Mouse (Mus musculus): ENCODE measurements around the gene Pgrmc2.
A peak's percentile ranks its signal among the peaks of the same experiment; 100 is the strongest.

The Pgrmc2 gene

DNA sequence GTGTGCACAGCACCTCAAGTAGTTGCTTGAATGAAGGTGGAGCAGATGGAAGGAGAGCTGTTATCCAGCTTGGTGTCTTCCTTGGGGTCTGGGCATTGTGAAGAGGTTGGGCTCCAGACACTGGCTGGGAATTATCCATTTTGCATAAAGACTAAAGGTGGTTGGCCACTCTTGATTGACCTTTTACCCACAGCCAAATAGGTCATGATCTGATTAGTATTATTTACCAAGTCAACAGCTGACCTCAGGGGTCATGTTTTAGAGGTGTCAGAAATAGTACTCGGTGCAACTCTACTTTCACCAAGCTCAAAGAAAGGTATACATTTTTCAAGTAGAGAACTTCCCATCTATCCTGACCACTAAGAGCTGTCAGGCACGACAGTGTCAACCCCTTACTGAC lies 17.5 kb downstream of the Pgrmc2 start:
- DNase-seq: no peak

DNA sequence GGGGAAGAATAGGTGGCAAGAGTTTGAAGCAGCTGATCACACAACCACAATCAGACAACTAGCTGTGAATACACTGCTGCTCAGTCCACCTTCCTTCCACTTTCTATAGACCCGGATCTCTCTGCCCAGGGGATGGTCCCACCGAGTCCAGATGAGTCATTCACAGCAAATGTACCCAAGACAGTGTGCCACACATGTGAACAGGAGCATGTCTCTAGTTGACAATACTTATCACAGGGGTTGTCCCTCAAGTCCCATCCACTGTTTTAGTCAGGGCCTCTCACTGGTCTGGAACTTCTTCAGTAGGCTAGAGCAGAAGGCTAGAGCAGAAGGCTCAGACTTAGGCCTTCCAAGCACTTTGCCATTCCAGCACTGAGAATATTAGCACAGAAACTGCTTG lies 20.1 kb downstream of the Pgrmc2 start:
- no peak for DNase-seq

DNA sequence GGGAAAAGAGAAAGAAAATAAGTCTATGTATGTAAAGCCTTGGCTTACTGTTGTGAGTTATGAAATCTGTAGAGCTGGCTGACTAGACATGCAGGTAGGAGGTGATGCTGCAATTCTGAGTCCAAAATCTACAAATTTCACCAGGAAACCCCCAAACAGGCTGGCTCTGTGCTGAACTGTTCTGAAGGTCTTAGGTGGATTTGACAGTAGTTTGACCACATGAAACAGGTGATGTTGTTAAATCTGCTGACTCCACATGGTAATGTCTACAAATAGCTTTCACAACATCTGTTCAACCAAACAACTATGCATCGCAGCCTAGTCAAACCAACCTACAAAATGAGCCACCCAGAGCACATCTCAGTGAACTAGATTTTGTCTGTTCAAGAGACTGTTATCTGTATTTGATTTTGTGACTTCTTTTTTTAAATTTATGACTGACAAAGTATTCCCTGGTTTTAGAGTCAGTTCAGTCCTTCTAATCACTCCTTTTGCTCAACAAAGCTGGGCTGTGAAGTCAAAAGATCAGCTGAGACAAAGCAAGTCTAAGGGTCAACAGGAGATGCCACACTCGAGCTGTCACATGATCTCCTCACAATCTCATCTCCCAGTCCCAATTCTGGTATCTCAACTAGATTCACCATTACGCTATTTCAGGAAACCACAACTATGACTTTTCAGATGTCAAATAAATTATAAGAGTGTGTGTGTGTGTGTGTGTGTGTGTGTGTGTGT lies 20.8 kb downstream of the Pgrmc2 start:
- no peak for DNase-seq

DNA sequence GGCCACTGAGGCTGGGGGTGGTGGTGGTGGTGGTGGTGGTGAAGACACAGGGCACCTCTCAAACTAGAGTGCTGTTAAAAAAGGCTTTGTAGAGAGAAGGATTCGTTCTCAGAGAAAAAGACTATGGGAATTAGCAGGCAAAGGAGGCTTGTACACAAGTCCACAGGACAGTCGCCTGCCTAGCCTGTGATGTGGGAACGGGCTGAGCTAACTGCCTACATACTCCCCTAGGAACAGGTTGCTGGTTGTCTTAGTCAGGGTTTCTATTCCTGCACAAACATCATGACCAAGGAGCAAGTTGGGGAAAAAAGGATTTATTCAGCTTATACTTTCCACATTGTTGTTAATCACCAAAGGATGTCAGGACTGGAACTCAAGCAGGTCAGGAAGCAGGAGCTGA lies 23.6 kb downstream of the Pgrmc2 start:
- no peak for DNase-seq

DNA sequence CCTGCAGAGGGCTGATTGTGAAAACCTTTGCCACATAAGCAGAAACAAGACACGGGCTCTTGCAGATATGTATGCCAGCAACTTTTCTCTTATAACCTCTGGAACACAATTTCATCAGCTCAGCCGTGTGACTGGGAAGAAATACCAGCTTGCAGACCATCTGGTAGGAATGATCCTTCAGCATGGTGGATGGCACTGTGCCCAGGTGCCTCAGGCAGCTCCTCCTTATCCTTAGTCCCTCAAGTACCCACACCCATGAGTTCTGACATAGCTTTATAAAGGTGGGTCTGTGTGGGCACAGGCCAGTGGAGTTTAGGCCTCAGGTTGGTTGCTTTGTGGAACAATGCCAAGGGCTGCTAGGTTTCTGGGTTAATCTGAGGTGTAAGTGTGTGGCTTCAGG lies 24.5 kb downstream of the Pgrmc2 start:
- peak; percentile 29 for DNase-seq

DNA sequence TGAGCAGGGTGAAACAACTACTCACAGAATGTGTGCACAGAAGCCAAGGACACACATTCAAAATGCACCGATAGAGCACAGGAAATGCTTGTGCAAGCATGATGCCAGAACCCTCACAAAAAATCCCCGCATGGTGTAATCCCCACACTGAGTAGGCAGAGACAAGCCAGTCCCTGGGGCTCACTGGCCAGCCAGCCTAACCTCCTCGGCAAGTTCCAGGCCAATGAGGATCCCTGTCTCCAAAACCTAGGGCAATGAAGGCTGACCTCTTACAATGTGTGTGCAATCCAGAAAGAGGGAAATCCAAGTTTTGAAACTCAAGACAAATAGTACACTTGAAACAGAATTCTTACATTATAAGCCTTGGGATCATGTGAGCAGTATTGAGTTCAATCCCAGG lies 29.5 kb downstream of the Pgrmc2 start:
- no peak for DNase-seq

DNA sequence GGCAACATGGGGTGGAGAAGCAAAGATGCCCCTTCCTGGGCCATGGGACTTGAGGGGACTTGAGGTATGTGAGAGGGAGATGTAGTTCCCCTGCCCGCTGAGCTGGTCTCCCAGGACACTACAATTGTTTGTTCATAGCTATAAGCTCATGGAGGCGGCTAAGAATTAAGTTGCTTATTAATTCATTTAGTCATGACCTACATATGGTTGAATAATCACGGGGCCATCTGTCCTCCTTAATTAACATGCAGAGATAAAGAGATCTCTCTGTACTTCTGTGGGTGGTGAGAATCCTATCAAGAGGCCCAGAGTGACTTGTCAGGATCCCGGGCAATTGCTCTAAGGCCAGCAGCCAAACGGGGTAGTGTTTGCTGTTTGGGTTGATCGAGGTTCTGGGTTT lies 35.0 kb downstream of the Pgrmc2 start:
- no peak for DNase-seq

DNA sequence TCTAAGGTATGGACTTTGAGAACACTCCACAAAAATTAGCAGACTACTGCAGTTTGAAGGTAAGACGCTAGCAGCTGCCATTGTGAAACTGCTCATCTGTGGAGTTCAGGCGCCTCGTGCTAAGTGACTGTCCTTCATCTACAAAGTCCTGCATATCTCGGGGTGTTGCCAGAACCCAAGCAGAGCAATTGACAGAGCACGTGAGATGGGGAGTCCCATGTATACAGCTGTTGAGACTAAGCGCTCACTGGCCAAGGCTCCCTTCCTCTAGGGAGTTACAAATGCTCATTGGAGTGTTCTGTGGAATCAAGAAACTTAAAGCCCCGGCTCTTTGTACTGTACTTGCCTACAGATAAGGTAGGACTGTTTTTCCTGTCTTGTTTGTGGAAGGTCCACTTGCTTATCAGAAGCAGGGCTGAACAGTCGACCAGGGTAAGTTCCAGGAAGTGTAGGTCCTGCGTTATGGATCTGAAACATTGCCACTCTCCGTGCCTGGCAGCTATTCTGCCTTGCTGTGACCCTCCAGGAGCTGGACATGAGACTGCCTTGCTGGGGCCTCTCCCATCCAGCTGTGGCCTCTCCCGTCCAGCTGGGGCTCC lies 39.0 kb downstream of the Pgrmc2 start:
- DNase-seq: no peak

DNA sequence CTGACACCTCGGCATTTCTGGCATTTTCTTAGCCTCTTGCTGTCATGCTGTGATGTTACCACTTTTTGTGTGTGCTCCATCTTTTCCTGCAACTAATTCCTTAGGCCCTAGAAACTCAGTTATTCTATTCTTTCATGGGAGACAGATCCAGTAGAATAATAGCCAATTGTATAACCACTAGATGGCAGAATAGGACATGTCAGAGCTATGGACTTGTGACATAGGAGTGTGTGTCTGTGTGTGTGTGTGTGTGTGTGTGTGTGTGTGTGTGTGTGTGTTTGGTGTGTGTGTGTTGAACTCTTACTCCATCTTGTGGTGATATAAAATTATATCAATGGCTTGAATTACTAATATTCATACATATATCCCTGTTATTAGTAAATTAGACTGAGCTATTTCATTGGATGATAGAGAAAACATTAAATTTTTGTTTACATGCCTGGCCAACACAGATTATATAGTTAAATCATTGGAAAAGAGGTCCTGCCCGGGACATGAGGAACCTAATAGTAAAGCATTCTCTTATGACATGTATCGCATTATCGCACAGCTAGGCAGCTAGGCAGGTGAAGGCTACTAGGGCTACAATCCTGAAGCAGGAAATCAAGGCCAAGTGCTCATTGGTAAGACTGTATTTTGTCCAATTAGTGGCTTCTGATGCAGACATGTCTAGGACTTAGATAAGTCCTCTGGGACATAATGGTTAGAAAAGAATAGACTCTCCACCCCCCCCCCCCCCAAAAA lies 40.5 kb downstream of the Pgrmc2 start:
- peak; percentile 38 for DNase-seq

DNA sequence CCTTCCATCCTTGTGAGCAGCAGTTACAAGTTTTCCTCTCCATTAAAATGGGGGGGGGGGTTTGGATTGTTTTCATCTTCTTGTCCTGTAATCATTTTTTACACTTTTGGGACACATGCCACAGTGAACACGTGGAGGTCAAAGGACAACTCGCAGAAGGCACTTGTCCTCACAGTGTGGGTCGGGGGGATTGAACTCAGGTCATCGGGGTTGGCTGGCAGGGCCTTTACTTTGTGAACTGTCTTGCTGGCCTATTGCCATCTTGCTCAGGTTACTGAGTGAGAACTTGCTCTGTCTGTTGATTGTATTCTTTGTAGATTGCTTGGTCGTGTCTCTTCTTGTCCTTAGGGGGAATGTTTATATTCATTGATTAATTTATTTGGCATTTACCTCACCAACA lies 41.6 kb downstream of the Pgrmc2 start:
- no peak for DNase-seq

DNA sequence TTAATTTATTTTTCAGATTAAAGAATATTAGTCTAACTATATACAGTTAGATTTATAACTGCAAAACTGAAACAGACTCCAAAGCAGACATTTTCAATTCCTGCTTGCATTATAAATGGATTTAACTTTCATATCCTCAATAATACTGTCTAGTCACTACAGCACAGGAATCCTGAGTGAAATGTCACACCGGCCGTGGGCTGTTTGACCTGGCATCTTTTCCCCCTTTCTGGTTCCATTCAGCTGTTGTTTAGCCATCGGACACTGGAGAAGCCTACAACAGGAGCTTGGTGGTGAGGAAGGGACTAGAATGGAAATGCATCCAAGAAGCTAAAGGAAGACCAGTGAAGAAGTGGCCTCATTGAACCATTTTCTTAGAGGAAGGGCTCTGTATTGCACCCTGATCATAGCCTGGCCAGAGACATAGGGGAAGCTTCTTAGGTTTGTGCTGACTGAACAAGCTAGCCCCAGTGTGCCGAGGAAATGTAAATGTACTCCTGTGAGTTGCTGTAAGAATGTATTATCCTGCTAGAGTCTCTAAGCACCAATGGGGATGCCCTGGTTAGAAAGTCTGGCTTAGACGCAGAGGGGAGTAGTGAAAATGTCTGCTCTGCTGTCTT lies 44.4 kb downstream of the Pgrmc2 start:
- DNase-seq: no peak

DNA sequence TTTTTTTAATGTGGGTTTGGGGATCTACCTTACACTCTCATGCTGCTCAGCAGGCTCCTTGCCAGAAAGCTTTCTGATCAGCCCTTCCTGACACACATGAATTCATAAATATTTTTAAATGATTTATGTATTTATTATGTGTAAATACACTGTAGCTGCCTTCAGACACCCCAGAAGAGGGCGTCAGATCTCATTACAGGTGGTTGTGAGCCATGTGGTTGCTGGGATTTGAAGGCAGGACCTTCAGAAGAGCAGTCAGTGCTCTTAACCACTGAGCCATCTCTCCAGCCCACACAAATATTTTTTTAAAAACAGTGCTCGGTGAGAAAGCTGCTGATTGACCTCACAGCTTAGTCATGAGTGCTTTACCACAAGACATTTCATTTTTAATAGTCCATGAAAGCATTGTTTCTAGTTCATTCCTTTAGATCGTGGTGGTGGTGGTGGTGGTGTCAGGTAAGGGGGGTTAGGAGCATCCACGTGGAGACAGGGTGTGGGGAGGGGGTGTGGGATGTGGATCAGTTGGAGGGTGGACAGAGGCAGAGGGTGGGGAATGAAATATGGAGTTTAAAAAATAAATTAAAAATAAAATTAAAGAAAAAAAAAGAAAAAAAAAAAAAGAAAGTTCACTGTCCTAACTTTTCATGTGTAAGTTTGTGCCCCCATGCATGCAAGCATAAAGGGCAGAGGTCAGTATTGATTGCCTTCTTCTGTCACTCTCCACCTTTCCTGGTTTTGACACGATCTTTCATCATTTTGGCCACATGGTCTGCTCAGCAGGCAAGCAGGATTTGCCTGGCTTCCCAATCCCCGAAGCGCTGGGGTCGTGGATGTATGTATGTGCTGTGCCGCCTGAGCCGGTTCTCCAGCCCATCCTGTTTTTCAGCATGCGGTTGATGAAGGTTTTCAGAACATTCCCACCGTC lies 51.3 kb downstream of the Pgrmc2 start:
- DNase-seq: no peak

DNA sequence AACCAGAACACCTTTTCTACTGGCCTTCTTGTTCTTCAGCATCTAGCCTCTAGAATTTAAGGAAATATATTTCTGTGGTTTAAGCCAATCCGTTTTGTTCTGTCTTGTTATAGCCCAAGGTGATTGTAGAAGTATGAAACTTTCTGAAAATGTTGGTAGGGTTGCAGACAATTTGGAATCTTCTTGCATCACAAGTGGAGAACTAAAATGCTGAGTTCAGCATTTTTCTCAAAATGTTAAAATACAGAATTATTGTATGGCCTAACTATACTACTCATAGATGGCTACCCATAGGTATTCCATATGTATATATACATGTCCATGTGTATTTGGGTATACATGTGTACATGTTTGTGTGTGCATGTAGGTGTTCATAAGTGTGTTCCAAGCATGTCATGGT lies 52.1 kb downstream of the Pgrmc2 start:
- no peak for DNase-seq

DNA sequence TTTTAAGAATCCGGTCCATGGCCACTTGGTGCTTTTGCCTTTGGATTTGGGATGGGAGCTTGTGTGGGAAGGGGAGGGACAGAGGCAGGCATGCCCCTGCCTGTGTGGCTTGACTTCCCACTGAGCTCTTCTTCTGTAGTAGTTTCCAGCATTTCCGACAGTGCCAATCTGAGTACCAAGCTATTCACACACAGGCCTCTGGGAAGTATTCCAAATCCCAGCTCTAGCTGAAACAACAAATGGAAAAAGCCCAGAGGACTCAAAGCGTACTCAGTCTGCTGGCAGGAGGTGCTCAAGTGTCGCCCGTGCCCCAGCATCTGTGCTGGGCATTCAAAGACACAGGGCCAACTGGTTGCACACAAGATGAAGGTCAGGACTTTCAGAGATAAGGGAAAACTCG lies 60.9 kb downstream of the Pgrmc2 start:
- no peak for DNase-seq

DNA sequence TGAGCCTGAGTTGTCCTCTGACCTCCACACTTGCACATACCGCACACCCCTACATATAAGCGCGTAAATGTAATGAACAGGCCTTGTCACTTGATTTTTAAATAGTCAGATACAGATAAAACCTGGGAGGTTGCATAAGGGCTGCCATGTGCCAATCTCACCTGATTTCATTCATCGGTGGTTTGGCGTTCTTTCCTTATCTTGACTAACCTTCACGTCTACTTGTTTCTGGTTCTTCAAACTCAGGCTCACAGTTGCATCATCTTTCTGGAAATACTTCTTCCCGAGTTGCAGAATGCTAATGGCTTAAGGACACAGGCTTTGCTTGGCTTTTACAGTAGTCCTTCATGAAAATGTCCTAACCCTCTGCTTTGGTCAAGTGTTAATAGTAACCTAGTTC lies 62.2 kb downstream of the Pgrmc2 start:
- no peak for DNase-seq

DNA sequence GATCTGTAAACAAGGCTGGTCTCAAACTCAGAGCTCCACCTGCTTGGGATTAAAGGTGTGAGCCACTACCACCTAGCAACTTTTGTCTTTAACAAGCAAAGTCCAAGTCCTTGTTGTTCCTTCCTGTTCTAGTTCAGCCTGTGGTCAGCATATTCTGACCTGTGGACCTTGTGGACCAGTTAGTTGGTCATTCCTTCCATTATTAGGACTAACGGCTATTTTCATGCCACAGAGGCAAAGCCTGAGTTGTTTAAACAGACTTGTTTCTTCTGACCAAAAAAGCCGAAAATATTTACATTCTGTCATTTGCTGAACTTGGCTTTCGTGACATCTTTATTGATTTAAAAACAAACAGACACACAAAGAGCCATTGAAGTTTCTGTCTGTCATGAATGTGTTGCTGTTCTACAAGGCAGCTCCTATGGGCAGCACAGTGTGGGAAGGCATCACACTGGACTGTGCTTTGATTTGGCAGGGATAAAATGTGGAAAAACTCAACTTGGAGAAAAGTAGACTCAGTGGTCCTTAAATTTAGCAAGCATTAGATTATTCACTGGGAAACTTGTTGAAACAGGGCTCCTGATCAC lies 64.7 kb downstream of the Pgrmc2 start:
- DNase-seq: no peak

Measured in lung, postnatal 14 days (tissue).